Mouse (Mus musculus) intestine, embryonic 15.5 days (tissue): ENCODE measurements around the gene Kntc1. TPM values are rescaled to one million over a fixed set of nuclear protein-coding genes. Genes with fewer than 3 reads are reported as not detected.
"Not testable (repeated sequence)": the region's sequence is repeated elsewhere in the genome, so short reads cannot be mapped to it uniquely, and the experiment has no call there.

Source experiments
- ATAC-seq: fragments of 200-750 bp; cut with Nextera tagmentation; 2 replicates; pipeline ENCODE4 v1.8.0; 2017; ENCODE audit warnings: moderate TSS enrichment, moderate library complexity
- H3K27ac ChIP-seq: fragments of 300-500 bp; sonication (generic); 2 replicates; pipeline ENCODE4 v1.5.1; 2015; ENCODE audit warnings: mild to moderate bottlenecking, inconsistent platforms
- H3K27me3 ChIP-seq: fragments of 300-500 bp; sonication (generic); replicated peaks from 2 replicates; pipeline ENCODE4 v1.6.1; 2015; ENCODE audit warnings: inconsistent platforms
- H3K36me3 ChIP-seq: fragments of 300-500 bp; sonication (generic); 2 replicates; pipeline ENCODE4 v1.6.1; 2015; ENCODE audit warnings: inconsistent platforms
- H3K4me1 ChIP-seq: fragments of 300-500 bp; sonication (generic); replicated peaks from 2 replicates; pipeline ENCODE4 v1.6.1; 2015; ENCODE audit warnings: inconsistent platforms
- H3K4me2 ChIP-seq: fragments of 300-500 bp; sonication (generic); replicated peaks from 2 replicates; pipeline ENCODE4 v1.6.1; 2015; ENCODE audit warnings: mild to moderate bottlenecking, inconsistent platforms
- H3K4me3 ChIP-seq: fragments of 300-500 bp; sonication (generic); replicated peaks from 2 replicates; pipeline ENCODE4 v1.5.1; 2015; ENCODE audit warnings: inconsistent platforms
- H3K9ac ChIP-seq: fragments of 300-500 bp; sonication (generic); 2 replicates; pipeline ENCODE4 v1.6.1; 2015; ENCODE audit warnings: inconsistent platforms
- H3K9me3 ChIP-seq: fragments of 300-500 bp; sonication (generic); 2 replicates; pipeline ENCODE4 v1.6.1; 2016; ENCODE audit warnings: inconsistent platforms
- WGBS: fragments of 180-500 bp; shearing (Covaris S2); methylation state at CpG from one replicate; pipeline ENCODE4 v1.1.7; 2015; 5-methylcytosine and 5-hydroxymethylcytosine counted together
- polyA plus RNA-seq: library from polyadenylated mRNA; unstranded; fragments of >200 nt; fragmentation: Nextera tagmentation; extraction: Ambion mirVana; gene quantifications from 2 replicates; pipeline ENCODE4 v1.2.1, GENCODE M21; 2015

Gene Kntc1
- polyA plus RNA-seq, 1 experiment from 2014 or later, result 19.7 TPM

DNA sequence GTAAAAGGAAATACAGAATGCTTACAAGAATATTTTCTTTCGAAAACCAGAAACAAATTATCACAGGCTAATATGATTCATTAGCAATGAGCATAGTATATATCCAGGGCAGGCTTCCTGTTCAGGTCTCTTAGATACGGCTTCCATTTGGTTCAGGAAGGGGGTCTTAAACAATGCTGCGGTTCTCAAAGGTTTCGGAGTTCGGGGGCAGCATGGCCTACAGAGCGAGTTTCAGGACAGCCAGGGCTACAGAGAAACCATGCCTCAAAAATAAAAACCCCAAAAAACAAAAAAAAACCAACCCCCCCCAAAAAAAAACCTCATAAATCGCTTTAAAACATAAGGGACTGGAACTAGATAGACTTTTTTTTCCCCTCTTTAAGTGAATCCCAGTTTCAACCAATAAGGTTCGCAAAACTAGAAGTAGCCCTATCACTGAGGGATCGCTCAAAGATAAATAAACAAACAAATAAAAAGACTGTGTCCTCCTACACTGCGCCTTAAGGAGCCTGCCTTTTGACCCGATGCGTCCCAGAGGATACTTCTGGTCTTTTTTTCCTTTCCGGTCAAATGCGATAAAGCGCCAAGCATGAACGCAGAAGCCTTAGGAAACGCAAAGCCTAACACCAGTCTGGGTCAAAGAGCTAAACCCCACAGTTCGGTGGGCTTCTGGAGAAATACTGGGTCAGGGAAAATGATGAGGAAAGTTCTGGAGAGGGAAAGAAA is 1.0 kb upstream of the Kntc1 start:
- H3K27ac ChIP-seq, result peak overlapping the region; percentile 95
- no peak; the same call in 1 of the 2 replicates for ATAC-seq
- WGBS, result under 1% methylated on average over 18 of the region's 18 CpGs
- H3K27me3 ChIP-seq, result no peaks in the 10 kb centered on the region
- peak overlapping the region; percentile 76 for H3K9ac ChIP-seq
- peak overlapping the region; percentile 70 for H3K4me2 ChIP-seq
- peaks cover 15% of the 10 kb centered on the region for H3K36me3 ChIP-seq
- H3K9me3 ChIP-seq, result no peaks in the 10 kb centered on the region
- peak overlapping the region; percentile 64 for H3K4me3 ChIP-seq
- H3K4me1 ChIP-seq, result peaks cover 16% of the 10 kb centered on the region

DNA sequence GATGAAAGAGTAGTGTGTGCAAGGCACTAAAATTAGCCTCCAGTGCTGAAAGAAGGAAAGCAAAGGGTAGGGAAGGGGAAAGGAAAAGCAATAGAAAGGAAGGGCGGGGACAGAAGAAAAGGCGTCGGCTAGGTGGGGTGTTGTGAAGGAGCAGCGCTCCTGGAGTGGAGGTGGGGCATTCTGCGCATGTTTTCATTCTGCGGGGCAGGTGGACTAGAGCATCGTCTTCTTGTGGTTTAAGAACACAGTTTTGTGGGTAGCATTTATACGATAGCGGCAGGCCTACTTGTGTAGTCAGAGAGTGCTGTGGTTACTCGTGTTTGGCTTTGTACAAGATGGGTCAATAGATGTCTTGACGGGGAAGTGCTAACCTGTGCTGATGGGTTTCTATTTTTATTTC is 16.0 kb downstream of the Kntc1 start:
- H3K9ac ChIP-seq, result no peak overlapping the region
- H3K4me1 ChIP-seq, result no peaks in the 10 kb centered on the region
- no peak overlapping the region for H3K4me3 ChIP-seq
- H3K4me2 ChIP-seq, result no peak overlapping the region
- WGBS, result 87% methylated on average over 11 of the region's 11 CpGs
- no peaks in the 10 kb centered on the region for H3K27me3 ChIP-seq
- H3K36me3 ChIP-seq, result peaks cover 11% of the 10 kb centered on the region; the same call in 1 of the 2 replicates
- ATAC-seq, result no peak
- no peaks in the 10 kb centered on the region for H3K9me3 ChIP-seq
- no peak overlapping the region for H3K27ac ChIP-seq

DNA sequence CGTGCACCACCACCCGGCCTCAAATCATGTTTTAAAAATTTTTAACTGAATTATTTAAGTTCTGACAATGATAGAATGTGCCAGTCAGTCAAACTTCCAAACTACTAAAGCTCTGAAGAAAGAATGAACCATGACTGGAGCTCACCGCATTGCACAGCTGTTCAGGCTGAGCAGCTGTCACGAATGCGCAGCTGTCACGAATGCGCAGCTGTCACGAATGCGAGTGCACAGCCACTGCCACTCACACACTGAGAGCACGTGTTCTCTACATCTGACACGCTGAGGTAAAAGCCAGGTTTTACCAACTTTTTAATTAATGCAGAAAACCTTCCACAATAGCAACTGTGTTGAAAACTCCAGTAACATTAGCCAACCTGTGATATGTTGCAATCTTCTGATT is 16.9 kb downstream of the Kntc1 start:
- not testable (repeated sequence) for H3K36me3 ChIP-seq

DNA sequence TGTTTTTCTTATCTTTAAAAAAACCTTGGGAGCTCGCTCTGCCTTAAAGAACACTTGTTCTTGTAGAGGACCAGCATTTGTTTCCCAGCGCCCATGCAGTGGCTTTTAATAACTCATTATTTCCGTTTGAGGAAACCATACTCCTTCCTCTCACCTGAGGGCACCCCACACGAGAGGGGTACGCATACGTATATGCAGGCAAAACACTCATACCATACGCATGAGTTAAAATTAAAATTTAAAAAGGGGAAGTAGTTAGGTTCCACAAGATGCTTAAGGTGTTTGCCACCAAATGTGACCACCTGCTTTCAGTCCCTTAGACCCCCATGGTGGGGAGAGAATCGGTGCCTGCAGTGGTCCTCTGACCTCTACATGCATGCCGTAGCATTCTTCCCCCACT is 23.9 kb downstream of the Kntc1 start:
- Histone ChIP-seq H3K27me3 (no peaks in the 10 kb centered on the region), H3K9ac (no peak overlapping the region), H3K9me3 (no peaks in the 10 kb centered on the region), H3K4me3 (no peak overlapping the region), H3K4me1 (no peaks in the 10 kb centered on the region), H3K4me2 (no peak overlapping the region), H3K36me3 (peaks cover 17% of the 10 kb centered on the region), H3K27ac (no peak overlapping the region)
- no peak for ATAC-seq
- 95% methylated on average over 9 of the region's 9 CpGs for WGBS

More for the DNA sequence above, 16.9 kb downstream of the Kntc1 start:
- H3K9ac ChIP-seq, H3K4me3 ChIP-seq, H3K27me3 ChIP-seq, H3K9me3 ChIP-seq, H3K4me2 ChIP-seq, H3K27ac ChIP-seq, ATAC-seq, H3K4me1 ChIP-seq: not testable (repeated sequence)
- 93% methylated on average over 11 of the region's 11 CpGs for WGBS

DNA sequence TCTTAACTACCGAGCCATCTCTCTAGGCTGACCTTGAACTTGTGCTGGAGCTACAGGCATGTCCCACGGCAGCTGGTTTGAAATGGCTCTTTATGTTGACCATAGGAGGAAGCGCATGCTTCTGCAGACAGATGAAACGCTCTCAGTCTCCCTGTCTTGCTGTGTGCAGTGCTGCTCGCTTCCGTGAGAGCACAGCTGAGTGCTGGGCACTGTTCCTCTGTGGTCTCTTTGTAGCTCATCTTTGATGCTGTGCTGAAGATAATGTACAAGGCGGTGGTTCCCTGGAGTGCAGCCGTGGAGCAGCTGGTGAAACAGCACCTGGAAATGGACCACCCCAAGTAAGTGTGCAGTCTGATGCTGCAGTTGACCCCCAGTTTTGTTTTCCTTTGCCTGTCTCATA is 31.2 kb downstream of the Kntc1 start:
- H3K4me1 ChIP-seq, result no peaks in the 10 kb centered on the region
- 91% methylated on average over 8 of the region's 8 CpGs for WGBS
- H3K36me3 ChIP-seq, result peaks cover 25% of the 10 kb centered on the region
- H3K4me2 ChIP-seq, result no peak overlapping the region
- no peak for ATAC-seq
- no peaks in the 10 kb centered on the region for H3K9me3 ChIP-seq
- H3K27ac ChIP-seq, result no peak overlapping the region
- no peak overlapping the region for H3K4me3 ChIP-seq
- H3K27me3 ChIP-seq, result no peaks in the 10 kb centered on the region
- no peak overlapping the region for H3K9ac ChIP-seq

DNA sequence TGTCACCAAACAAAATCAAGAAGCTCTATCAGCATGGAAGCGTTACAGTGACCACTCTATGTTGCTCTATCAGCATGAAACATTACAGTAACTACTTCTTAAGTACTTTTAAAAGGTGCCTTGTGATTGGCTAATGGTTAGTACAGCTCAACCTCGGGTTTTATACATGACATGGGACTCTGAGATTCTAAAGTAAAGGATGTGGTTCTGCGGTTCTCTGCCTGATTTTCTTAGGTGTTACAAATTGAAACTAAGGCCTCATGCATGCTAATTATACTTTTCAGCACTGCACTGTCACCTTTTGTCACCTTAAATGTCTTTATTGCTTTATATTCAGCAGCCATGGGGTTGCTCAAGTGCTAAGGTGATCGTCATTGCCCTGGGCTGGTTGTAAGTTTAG is 32.3 kb downstream of the Kntc1 start:
- Histone ChIP-seq H3K27me3 (no peaks in the 10 kb centered on the region), H3K4me2 (no peak overlapping the region), H3K27ac (no peak overlapping the region), H3K9me3 (no peaks in the 10 kb centered on the region), H3K4me1 (no peaks in the 10 kb centered on the region), H3K36me3 (peaks cover 25% of the 10 kb centered on the region), H3K9ac (no peak overlapping the region), H3K4me3 (no peak overlapping the region)
- 92% methylated on average over 4 of the region's 4 CpGs for WGBS
- no peak for ATAC-seq

DNA sequence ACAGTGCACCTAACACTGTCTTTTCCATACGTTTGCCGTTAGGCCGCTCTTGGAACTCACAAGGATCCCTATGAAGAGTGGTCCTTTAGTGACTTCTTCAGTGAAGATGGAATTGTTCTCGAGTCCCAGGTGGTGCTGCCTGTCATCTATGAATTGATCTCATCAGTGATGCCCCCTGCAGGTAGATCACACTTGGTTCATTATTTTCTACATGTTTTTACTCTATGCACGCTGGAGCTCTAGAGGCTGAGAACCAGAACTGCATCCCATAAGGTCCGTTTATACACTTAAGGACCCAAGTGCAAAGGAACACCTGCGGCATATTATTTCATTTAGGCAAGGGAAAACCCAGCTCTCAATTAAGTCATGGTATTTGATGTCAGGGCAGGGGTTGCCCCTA is 39.5 kb downstream of the Kntc1 start:
- Histone ChIP-seq H3K4me2 (no peak overlapping the region), H3K27ac (no peak overlapping the region), H3K36me3 (peaks cover 24% of the 10 kb centered on the region; the same call in 1 of the 2 replicates), H3K4me1 (no peaks in the 10 kb centered on the region), H3K9me3 (no peaks in the 10 kb centered on the region), H3K4me3 (no peak overlapping the region), H3K27me3 (no peaks in the 10 kb centered on the region), H3K9ac (no peak overlapping the region)
- no peak for ATAC-seq
- 91% methylated on average over 7 of the region's 7 CpGs for WGBS

DNA sequence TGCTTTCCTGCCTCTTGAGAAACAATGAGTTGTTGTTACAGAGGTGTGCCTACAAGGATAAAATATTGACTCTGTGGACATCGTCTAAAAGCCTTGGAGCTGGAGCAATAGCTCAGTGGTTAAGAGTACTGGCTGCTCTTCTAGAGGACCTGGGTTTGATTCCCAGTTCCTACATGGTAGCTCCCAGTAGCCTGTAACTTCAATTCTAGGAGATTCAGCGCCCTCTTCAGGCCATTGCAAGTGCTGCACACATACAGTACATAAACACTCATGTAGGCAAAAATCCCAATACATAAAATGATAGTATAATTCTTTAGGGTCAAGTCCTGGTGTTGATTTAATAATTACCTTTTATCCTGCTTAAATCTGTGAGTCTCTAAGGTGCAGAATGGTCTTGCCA is 43.6 kb downstream of the Kntc1 start:
- no peak overlapping the region for H3K4me2 ChIP-seq
- H3K4me1 ChIP-seq, result no peaks in the 10 kb centered on the region
- 90% methylated on average over 2 of the region's 2 CpGs for WGBS
- H3K27me3 ChIP-seq, result no peaks in the 10 kb centered on the region
- no peak overlapping the region for H3K4me3 ChIP-seq
- peaks cover 24% of the 10 kb centered on the region for H3K36me3 ChIP-seq
- H3K9ac ChIP-seq, result no peak overlapping the region
- no peak for ATAC-seq
- H3K27ac ChIP-seq, result no peak overlapping the region
- H3K9me3 ChIP-seq, result no peaks in the 10 kb centered on the region

DNA sequence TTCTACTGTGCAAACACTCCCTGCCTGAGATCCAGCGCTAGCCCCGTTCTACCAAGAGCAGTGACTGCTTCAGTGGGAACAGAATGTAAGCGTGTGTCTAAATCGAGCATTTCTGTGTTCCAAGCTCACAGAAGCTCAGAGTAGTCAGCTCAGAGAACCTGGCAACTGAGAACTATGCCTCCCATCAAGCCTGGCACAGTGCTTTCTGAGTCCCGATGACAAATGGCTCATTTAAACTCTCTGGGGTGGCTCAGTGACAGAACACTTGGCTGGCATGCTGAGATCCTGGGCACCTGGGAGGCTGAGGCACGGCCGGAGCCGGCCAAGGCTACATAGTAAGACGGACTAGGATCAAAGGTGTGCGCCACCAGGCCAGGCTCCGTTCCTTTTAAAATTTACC is 56.8 kb downstream of the Kntc1 start:
- H3K4me3 ChIP-seq, result no peak overlapping the region
- H3K36me3 ChIP-seq, result peaks cover 20% of the 10 kb centered on the region
- H3K9ac ChIP-seq, result no peak overlapping the region
- H3K4me2 ChIP-seq, result no peak overlapping the region
- H3K4me1 ChIP-seq, result no peaks in the 10 kb centered on the region
- H3K9me3 ChIP-seq, result no peaks in the 10 kb centered on the region
- no peak overlapping the region for H3K27ac ChIP-seq
- WGBS, result 93% methylated on average over 11 of the region's 11 CpGs
- no peak for ATAC-seq
- no peaks in the 10 kb centered on the region for H3K27me3 ChIP-seq

DNA sequence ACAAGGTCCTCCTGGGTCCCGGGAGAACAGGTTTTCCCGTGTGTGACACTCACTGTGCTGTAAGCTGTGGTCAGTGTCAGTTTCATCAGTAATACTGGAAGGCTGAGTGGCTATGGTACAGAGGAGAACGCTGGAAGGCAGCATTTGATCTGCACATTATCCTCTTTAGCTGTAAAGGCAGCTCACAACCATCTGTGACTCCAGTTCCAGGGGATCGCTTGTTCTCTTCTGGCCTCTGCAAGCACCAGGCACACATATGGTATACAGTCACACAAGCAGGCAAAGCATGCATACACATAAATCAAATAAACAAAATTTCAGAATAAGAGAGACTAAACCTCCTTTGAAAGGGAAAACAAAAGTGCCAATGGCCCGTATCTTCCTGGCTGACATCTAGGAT is 59.0 kb downstream of the Kntc1 start:
- no peak for ATAC-seq
- 87% methylated on average over 5 of the region's 5 CpGs for WGBS
- Histone ChIP-seq H3K9ac (no peak overlapping the region), H3K27ac (no peak overlapping the region), H3K27me3 (no peaks in the 10 kb centered on the region), H3K4me1 (no peaks in the 10 kb centered on the region), H3K4me2 (no peak overlapping the region), H3K9me3 (no peaks in the 10 kb centered on the region), H3K36me3 (peaks cover 4% of the 10 kb centered on the region; the same call in 1 of the 2 replicates), H3K4me3 (no peak overlapping the region)

DNA sequence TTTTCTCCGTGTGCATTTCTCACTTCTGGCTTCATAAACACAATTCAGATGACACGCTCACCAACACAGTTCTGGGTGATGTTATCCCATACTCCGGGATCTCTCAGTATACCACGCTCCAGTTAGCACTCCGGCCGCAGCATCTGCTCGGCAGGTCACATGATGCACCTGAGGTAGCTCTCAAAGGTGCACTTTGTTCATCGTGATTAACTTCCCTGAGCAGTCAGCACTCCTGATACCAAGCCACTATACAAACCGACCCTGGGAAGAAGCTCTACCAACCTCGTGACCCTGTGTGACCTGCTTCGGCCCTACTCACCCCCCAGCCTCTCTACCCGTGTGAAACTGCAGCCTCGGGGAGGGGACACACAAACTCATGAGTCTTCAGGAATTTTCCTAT is 59.6 kb downstream of the Kntc1 start:
- Histone ChIP-seq H3K9ac (no peak overlapping the region), H3K9me3 (no peaks in the 10 kb centered on the region), H3K27me3 (no peaks in the 10 kb centered on the region), H3K4me1 (no peaks in the 10 kb centered on the region), H3K4me2 (no peak overlapping the region), H3K4me3 (no peak overlapping the region), H3K36me3 (0 out of 2 replicates have a peak, but pooled peaks cover under 1% of the 10 kb centered on the region), H3K27ac (no peak overlapping the region)
- WGBS, result 85% methylated on average over 13 of the region's 13 CpGs
- no peak; the same call in 1 of the 2 replicates for ATAC-seq

DNA sequence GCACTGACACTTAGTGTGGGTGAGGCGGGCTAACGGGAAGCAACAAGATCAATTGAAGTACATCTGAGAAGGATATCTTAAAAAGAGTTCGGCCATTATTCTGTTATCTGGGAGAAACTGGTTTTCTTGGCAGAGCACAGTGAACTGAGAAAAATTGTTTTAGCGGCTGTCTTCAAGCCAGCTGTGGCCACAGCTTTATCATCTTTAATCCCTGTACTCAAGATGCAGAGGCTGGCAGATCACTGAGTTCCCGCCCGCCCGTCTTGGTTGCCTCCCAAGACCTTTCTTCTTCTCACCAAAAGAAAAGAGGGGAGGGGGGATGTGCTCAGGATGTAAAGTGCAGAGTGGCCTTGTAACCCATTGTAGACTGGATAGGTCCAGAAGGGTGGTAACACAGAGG is 67.4 kb downstream of the Kntc1 start:
- H3K9me3 ChIP-seq, result no peaks in the 10 kb centered on the region
- H3K9ac ChIP-seq, result no peak overlapping the region
- WGBS, result 89% methylated on average over 7 of the region's 7 CpGs
- H3K27me3 ChIP-seq, result no peaks in the 10 kb centered on the region
- H3K4me2 ChIP-seq, result no peak overlapping the region
- H3K4me1 ChIP-seq, result no peaks in the 10 kb centered on the region
- no peak overlapping the region for H3K4me3 ChIP-seq
- peaks cover 18% of the 10 kb centered on the region for H3K36me3 ChIP-seq
- no peak overlapping the region for H3K27ac ChIP-seq
- no peak for ATAC-seq

DNA sequence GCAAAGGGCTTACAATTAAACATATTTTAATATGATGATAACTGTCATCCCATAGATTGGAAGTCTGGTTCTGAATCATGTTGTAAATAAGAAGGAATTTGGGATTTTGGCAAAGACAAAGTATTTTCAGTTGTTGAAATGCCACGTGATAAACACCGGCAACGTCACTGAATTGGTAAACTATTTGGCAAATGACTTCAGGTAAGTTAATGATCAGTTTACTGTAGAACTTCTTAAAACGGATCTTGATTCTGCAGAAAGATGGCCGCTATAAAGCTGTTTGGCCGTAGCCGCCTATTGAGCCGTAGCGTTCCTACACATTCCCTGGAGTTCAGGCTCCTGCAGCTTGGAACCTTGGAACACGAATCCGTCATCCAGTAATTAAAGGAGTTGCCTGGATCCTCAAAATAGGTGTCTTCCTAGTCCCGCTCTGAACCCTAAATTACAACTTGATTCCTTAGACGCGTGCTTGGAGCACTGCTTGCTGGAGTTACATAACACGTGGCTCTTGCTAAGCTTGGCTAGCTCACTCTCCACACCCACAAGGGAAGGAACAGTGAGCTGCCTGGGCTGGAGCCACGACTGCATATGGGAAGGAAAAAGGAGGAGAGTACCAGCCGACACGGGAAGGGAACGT is 69.5 kb downstream of the Kntc1 start:
- H3K9ac ChIP-seq, result no peak overlapping the region
- no peak overlapping the region for H3K4me2 ChIP-seq

More for the DNA sequence above, 69.5 kb downstream of the Kntc1 start:
- 92% methylated on average over 19 of the region's 19 CpGs for WGBS
- Histone ChIP-seq H3K4me1 (no peaks in the 10 kb centered on the region), H3K27me3 (no peaks in the 10 kb centered on the region), H3K27ac (no peak overlapping the region), H3K4me3 (no peak overlapping the region), H3K9me3 (no peaks in the 10 kb centered on the region), H3K36me3 (peaks cover 18% of the 10 kb centered on the region)
- ATAC-seq, result no peak
